Mouse (Mus musculus): ENCODE results near the gene Rnase9. TPM values are rescaled to one million over a fixed set of nuclear protein-coding genes. Genes with fewer than 3 reads are reported as not detected.

The Rnase9 gene
- polyA plus RNA-seq, 1 experiment, result not detected

- TF ChIP-seq CTCF (IDR thresholded peaks at IDR 0.05; ENCODE audit: control insufficient read depth, insufficient read depth, low read length) (no peak), POLR2A (IDR thresholded peaks at IDR 0.05; ENCODE audit: borderline replicate concordance, control insufficient read depth, low read depth, low read length) (no peak)
- no peaks in the 10 kb centered on the region for H3K4me1 ChIP-seq (ENCODE audit: control insufficient read depth, insufficient read depth, low read length)
- WGBS, result 77% methylated on average over 2 of the region's 2 CpGs
- H3K27ac ChIP-seq (ENCODE audit: control insufficient read depth, insufficient read depth, low read depth, low read length, poor library complexity), result no peak overlapping the region
- no peak overlapping the region for H3K4me3 ChIP-seq (replicated peaks; ENCODE audit: control insufficient read depth, low read depth, low read length)
These were observed 43.4 kb upstream of the Rnase9 start for GRCm38 (mm10) chr14:51085086-51085485.

- TF ChIP-seq POLR2A (IDR thresholded peaks at IDR 0.05; ENCODE audit: borderline replicate concordance, control insufficient read depth, low read depth, low read length) (no peak), CTCF (IDR thresholded peaks at IDR 0.05; ENCODE audit: control insufficient read depth, insufficient read depth, low read length) (no peak)
- H3K4me3 ChIP-seq (replicated peaks; ENCODE audit: control insufficient read depth, low read depth, low read length), result no peak overlapping the region
- no peak overlapping the region for H3K27ac ChIP-seq (ENCODE audit: control insufficient read depth, insufficient read depth, low read depth, low read length, poor library complexity)
- no peaks in the 10 kb centered on the region for H3K4me1 ChIP-seq (ENCODE audit: control insufficient read depth, insufficient read depth, low read length)
- WGBS, result 2% methylated on average over 7 of the region's 7 CpGs
These were observed 42.1 kb upstream of the Rnase9 start for GRCm38 (mm10) chr14:51083805-51084204.

GRCm38 (mm10) chr14:51082599-51083581 is 41.2 kb upstream of the Rnase9 start:
- 2% methylated on average over 40 of the region's 40 CpGs for WGBS
- Histone ChIP-seq H3K27ac (ENCODE audit: control insufficient read depth, insufficient read depth, low read depth, low read length, poor library complexity) (no peak overlapping the region), H3K4me3 (replicated peaks; ENCODE audit: control insufficient read depth, low read depth, low read length) (peak overlapping the region; percentile 49), H3K4me1 (ENCODE audit: control insufficient read depth, insufficient read depth, low read length) (no peaks in the 10 kb centered on the region)
- no peak for TF ChIP-seq POLR2A (IDR thresholded peaks at IDR 0.05; ENCODE audit: borderline replicate concordance, control insufficient read depth, low read depth, low read length)
- no peak for TF ChIP-seq CTCF (IDR thresholded peaks at IDR 0.05; ENCODE audit: control insufficient read depth, insufficient read depth, low read length)

- Histone ChIP-seq H3K4me1 (ENCODE audit: control insufficient read depth, insufficient read depth, low read length) (no peaks in the 10 kb centered on the region), H3K4me3 (replicated peaks; ENCODE audit: control insufficient read depth, low read depth, low read length) (no peak overlapping the region), H3K27ac (ENCODE audit: control insufficient read depth, insufficient read depth, low read depth, low read length, poor library complexity) (no peak overlapping the region)
- 77% methylated on average over 2 of the region's 2 CpGs for WGBS
- TF ChIP-seq CTCF (IDR thresholded peaks at IDR 0.05; ENCODE audit: control insufficient read depth, insufficient read depth, low read length), result no peak
- TF ChIP-seq POLR2A (IDR thresholded peaks at IDR 0.05; ENCODE audit: borderline replicate concordance, control insufficient read depth, low read depth, low read length), result no peak
These were observed 39.4 kb upstream of the Rnase9 start for GRCm38 (mm10) chr14:51081035-51081434.

- Histone ChIP-seq H3K4me3 (replicated peaks; ENCODE audit: control insufficient read depth, low read depth, low read length) (no peak overlapping the region), H3K4me1 (ENCODE audit: control insufficient read depth, insufficient read depth, low read length) (no peaks in the 10 kb centered on the region; the same call in 1 of the 2 replicates), H3K27ac (ENCODE audit: control insufficient read depth, insufficient read depth, low read depth, low read length, poor library complexity) (no peak overlapping the region)
- TF ChIP-seq POLR2A (IDR thresholded peaks at IDR 0.05; ENCODE audit: borderline replicate concordance, control insufficient read depth, low read depth, low read length), result no peak
- TF ChIP-seq CTCF (IDR thresholded peaks at IDR 0.05; ENCODE audit: control insufficient read depth, insufficient read depth, low read length), result no peak
- 73% methylated on average over 1 of the region's 1 CpGs for WGBS
These were observed 37.5 kb upstream of the Rnase9 start for GRCm38 (mm10) chr14:51079180-51079579.

GRCm38 (mm10) chr14:51074335-51074734 is 32.7 kb upstream of the Rnase9 start, which contains the start of gene Olfr750:
Gene Olfr750, minus strand, starts transcription at chr14:51074435.
- H3K4me3 ChIP-seq (replicated peaks; ENCODE audit: control insufficient read depth, low read depth, low read length), result no peak within 1 kb of the TSS
- no peak within 1 kb of the TSS for H3K27ac ChIP-seq (ENCODE audit: control insufficient read depth, insufficient read depth, low read depth, low read length, poor library complexity)
- TF ChIP-seq CTCF (IDR thresholded peaks at IDR 0.05; ENCODE audit: control insufficient read depth, insufficient read depth, low read length) (no peak), POLR2A (IDR thresholded peaks at IDR 0.05; ENCODE audit: borderline replicate concordance, control insufficient read depth, low read depth, low read length) (no peak)
- 77% methylated on average over 3 of the region's 3 CpGs for WGBS
- no peaks in the 10 kb centered on the region; the same call in 1 of the 2 replicates for H3K4me1 ChIP-seq (ENCODE audit: control insufficient read depth, insufficient read depth, low read length)

- WGBS, result 67% methylated on average over 2 of the region's 2 CpGs
- no peak overlapping the region for H3K4me3 ChIP-seq (replicated peaks; ENCODE audit: control insufficient read depth, low read depth, low read length)
- no peak overlapping the region for H3K27ac ChIP-seq (ENCODE audit: control insufficient read depth, insufficient read depth, low read depth, low read length, poor library complexity)
- H3K4me1 ChIP-seq (ENCODE audit: control insufficient read depth, insufficient read depth, low read length), result no peaks in the 10 kb centered on the region; the same call in 1 of the 2 replicates
- peak; percentile 44; the same call in 1 of the 2 replicates for TF ChIP-seq CTCF (IDR thresholded peaks at IDR 0.05; ENCODE audit: control insufficient read depth, insufficient read depth, low read length)
- no peak for TF ChIP-seq POLR2A (IDR thresholded peaks at IDR 0.05; ENCODE audit: borderline replicate concordance, control insufficient read depth, low read depth, low read length)
These were observed 27.9 kb upstream of the Rnase9 start for GRCm38 (mm10) chr14:51069617-51070016.

GRCm38 (mm10) chr14:51068956-51069355 is 27.3 kb upstream of the Rnase9 start:
- TF ChIP-seq CTCF (IDR thresholded peaks at IDR 0.05; ENCODE audit: control insufficient read depth, insufficient read depth, low read length), result no peak
- no peak for TF ChIP-seq POLR2A (IDR thresholded peaks at IDR 0.05; ENCODE audit: borderline replicate concordance, control insufficient read depth, low read depth, low read length)
- H3K4me1 ChIP-seq (ENCODE audit: control insufficient read depth, insufficient read depth, low read length), result no peaks in the 10 kb centered on the region; the same call in 1 of the 2 replicates
- no peak overlapping the region for H3K27ac ChIP-seq (ENCODE audit: control insufficient read depth, insufficient read depth, low read depth, low read length, poor library complexity)
- H3K4me3 ChIP-seq (replicated peaks; ENCODE audit: control insufficient read depth, low read depth, low read length), result no peak overlapping the region
- 85% methylated on average over 5 of the region's 5 CpGs for WGBS

Data from bone marrow, adult 2 months (tissue).